Mouse (Mus musculus): Measurements from ENCODE around the gene Xpot. TPM values are rescaled to one million over a fixed set of nuclear protein-coding genes. Genes with fewer than 3 reads are reported as not detected.

The Xpot gene
- 44.0 and 63.8 TPM in 2 replicates for polyA plus RNA-seq (2012; rRNA removed)

- Histone ChIP-seq H3K27ac (ENCODE audit: insufficient read depth, low read length) (peak within 1 kb of the TSS; percentile 70), H3K27me3 (ENCODE audit: control insufficient read depth, insufficient read depth, low read length) (no peaks in the 10 kb centered on the region), H3K4me1 (ENCODE audit: control insufficient read depth, insufficient read depth, insufficient read length) (peaks cover 3% of the 10 kb centered on the region), H3K4me3 (ENCODE audit: extremely low read depth, insufficient read depth, insufficient read length) (peak within 1 kb of the TSS; percentile 87), H3K36me3 (ENCODE audit: control insufficient read depth, insufficient read depth, low read length) (peaks cover 4% of the 10 kb centered on the region)
- WGBS, result under 1% methylated on average over 68 of the region's 70 CpGs
- DNase-seq (ENCODE audit: low read depth in 1 of 2, low spot score in 2 of 2), result peak; percentile 92 to 99
- TF ChIP-seq POLR2A (IDR thresholded peaks at IDR 0.05; ENCODE audit: low read depth, low read length) (peak; percentile 22), CTCF (IDR thresholded peaks at IDR 0.05; ENCODE audit: extremely low read depth, insufficient read depth, insufficient read length, insufficient replicate concordance) (0 out of 2 replicates have a peak, but pooled peaks have one; percentile 3)
These were observed at the start of gene Xpot for GRCm38 (mm10) chr10:121626186-121626882. Gene Xpot (minus strand): TSS chr10:121626332.

GRCm38 (mm10) chr10:121669103-121669502 lies 43.0 kb upstream of the Xpot start:
- Histone ChIP-seq H3K4me3 (ENCODE audit: extremely low read depth, insufficient read depth, insufficient read length) (no peak overlapping the region), H3K36me3 (ENCODE audit: control insufficient read depth, insufficient read depth, low read length) (no peaks in the 10 kb centered on the region), H3K27me3 (ENCODE audit: control insufficient read depth, insufficient read depth, low read length) (no peaks in the 10 kb centered on the region), H3K4me1 (ENCODE audit: control insufficient read depth, insufficient read depth, insufficient read length) (no peaks in the 10 kb centered on the region), H3K27ac (ENCODE audit: insufficient read depth, low read length) (no peak overlapping the region)
- WGBS, result 90% methylated on average over 10 of the region's 10 CpGs
- TF ChIP-seq POLR2A (IDR thresholded peaks at IDR 0.05; ENCODE audit: low read depth, low read length), result no peak
- TF ChIP-seq CTCF (IDR thresholded peaks at IDR 0.05; ENCODE audit: extremely low read depth, insufficient read depth, insufficient read length, insufficient replicate concordance), result no peak
- DNase-seq (ENCODE audit: low read depth in 1 of 2, low spot score in 2 of 2), result no peak

- Histone ChIP-seq H3K4me3 (ENCODE audit: extremely low read depth, insufficient read depth, insufficient read length) (no peak overlapping the region), H3K27ac (ENCODE audit: insufficient read depth, low read length) (no peak overlapping the region), H3K4me1 (ENCODE audit: control insufficient read depth, insufficient read depth, insufficient read length) (no peaks in the 10 kb centered on the region), H3K27me3 (ENCODE audit: control insufficient read depth, insufficient read depth, low read length) (no peaks in the 10 kb centered on the region), H3K36me3 (ENCODE audit: control insufficient read depth, insufficient read depth, low read length) (no peaks in the 10 kb centered on the region)
- 83% methylated on average over 8 of the region's 8 CpGs for WGBS
- DNase-seq (ENCODE audit: low read depth in 1 of 2, low spot score in 2 of 2), result no peak
- TF ChIP-seq CTCF (IDR thresholded peaks at IDR 0.05; ENCODE audit: extremely low read depth, insufficient read depth, insufficient read length, insufficient replicate concordance) (no peak), POLR2A (IDR thresholded peaks at IDR 0.05; ENCODE audit: low read depth, low read length) (no peak)
These were observed 39.6 kb upstream of the Xpot start for GRCm38 (mm10) chr10:121665631-121666145.

GRCm38 (mm10) chr10:121663599-121663998 lies 37.5 kb upstream of the Xpot start:
- Histone ChIP-seq H3K36me3 (ENCODE audit: control insufficient read depth, insufficient read depth, low read length) (no peaks in the 10 kb centered on the region), H3K4me3 (ENCODE audit: extremely low read depth, insufficient read depth, insufficient read length) (no peak overlapping the region), H3K27ac (ENCODE audit: insufficient read depth, low read length) (no peak overlapping the region), H3K4me1 (ENCODE audit: control insufficient read depth, insufficient read depth, insufficient read length) (no peaks in the 10 kb centered on the region), H3K27me3 (ENCODE audit: control insufficient read depth, insufficient read depth, low read length) (no peaks in the 10 kb centered on the region)
- no peak for DNase-seq (ENCODE audit: low read depth in 1 of 2, low spot score in 2 of 2)
- 85% methylated on average over 13 of the region's 13 CpGs for WGBS
- TF ChIP-seq CTCF (IDR thresholded peaks at IDR 0.05; ENCODE audit: extremely low read depth, insufficient read depth, insufficient read length, insufficient replicate concordance) (no peak), POLR2A (IDR thresholded peaks at IDR 0.05; ENCODE audit: low read depth, low read length) (no peak)

- Histone ChIP-seq H3K4me1 (ENCODE audit: control insufficient read depth, insufficient read depth, insufficient read length) (no peaks in the 10 kb centered on the region), H3K27me3 (ENCODE audit: control insufficient read depth, insufficient read depth, low read length) (no peaks in the 10 kb centered on the region), H3K36me3 (ENCODE audit: control insufficient read depth, insufficient read depth, low read length) (no peaks in the 10 kb centered on the region), H3K27ac (ENCODE audit: insufficient read depth, low read length) (no peak overlapping the region), H3K4me3 (ENCODE audit: extremely low read depth, insufficient read depth, insufficient read length) (no peak overlapping the region)
- 95% methylated on average over 2 of the region's 2 CpGs for WGBS
- TF ChIP-seq CTCF (IDR thresholded peaks at IDR 0.05; ENCODE audit: extremely low read depth, insufficient read depth, insufficient read length, insufficient replicate concordance), result no peak
- no peak for TF ChIP-seq POLR2A (IDR thresholded peaks at IDR 0.05; ENCODE audit: low read depth, low read length)
- no peak for DNase-seq (ENCODE audit: low read depth in 1 of 2, low spot score in 2 of 2)
These were observed 36.6 kb upstream of the Xpot start for GRCm38 (mm10) chr10:121662711-121663110.

GRCm38 (mm10) chr10:121655907-121656306 lies 29.8 kb upstream of the Xpot start:
- 88% methylated on average over 4 of the region's 4 CpGs for WGBS
- Histone ChIP-seq H3K4me1 (ENCODE audit: control insufficient read depth, insufficient read depth, insufficient read length) (no peaks in the 10 kb centered on the region), H3K27ac (ENCODE audit: insufficient read depth, low read length) (no peak overlapping the region), H3K4me3 (ENCODE audit: extremely low read depth, insufficient read depth, insufficient read length) (no peak overlapping the region), H3K36me3 (ENCODE audit: control insufficient read depth, insufficient read depth, low read length) (no peaks in the 10 kb centered on the region), H3K27me3 (ENCODE audit: control insufficient read depth, insufficient read depth, low read length) (no peaks in the 10 kb centered on the region)
- no peak for DNase-seq (ENCODE audit: low read depth in 1 of 2, low spot score in 2 of 2)
- TF ChIP-seq CTCF (IDR thresholded peaks at IDR 0.05; ENCODE audit: extremely low read depth, insufficient read depth, insufficient read length, insufficient replicate concordance) (no peak), POLR2A (IDR thresholded peaks at IDR 0.05; ENCODE audit: low read depth, low read length) (no peak)

GRCm38 (mm10) chr10:121653079-121653478 lies 26.9 kb upstream of the Xpot start:
- 96% methylated on average over 1 of the region's 1 CpGs for WGBS
- Histone ChIP-seq H3K36me3 (ENCODE audit: control insufficient read depth, insufficient read depth, low read length) (no peaks in the 10 kb centered on the region), H3K27ac (ENCODE audit: insufficient read depth, low read length) (no peak overlapping the region), H3K27me3 (ENCODE audit: control insufficient read depth, insufficient read depth, low read length) (no peaks in the 10 kb centered on the region), H3K4me3 (ENCODE audit: extremely low read depth, insufficient read depth, insufficient read length) (no peak overlapping the region), H3K4me1 (ENCODE audit: control insufficient read depth, insufficient read depth, insufficient read length) (no peaks in the 10 kb centered on the region)
- DNase-seq (ENCODE audit: low read depth in 1 of 2, low spot score in 2 of 2), result no peak
- TF ChIP-seq POLR2A (IDR thresholded peaks at IDR 0.05; ENCODE audit: low read depth, low read length) (no peak), CTCF (IDR thresholded peaks at IDR 0.05; ENCODE audit: extremely low read depth, insufficient read depth, insufficient read length, insufficient replicate concordance) (no peak)
